9 mouse cellular contexts compared by ENCODE assay signal in genomic region chr9:70084107-70084506, GRCm38 (mm10). TPM values are rescaled to one million over a fixed set of nuclear protein-coding genes. Genes with fewer than 3 reads are reported as not detected.
DNase-seq lines count a peak whose midpoint lies in the region; ATAC-seq and TF ChIP-seq lines count a peak whose summit lies in the region.
"Had no signal": no experiment of that assay in that cellular context is flagged by ENCODE, and none has a peak within 500 bp of the region (broad histone marks: within the 10 kb centered on the region; RNA-seq: fewer than 3 reads in every experiment).

No protein-coding gene starts in this region.

- no peak for ATAC-seq in neural tube, embryonic 11.5 days (ENCODE audit: insufficient read depth, low FRiP score, low TSS enrichment)
- ATAC-seq in megakaryocyte progenitor cell, adult 5-6 weeks (replicated peaks; ENCODE audit: poor library complexity) = no peak

- TF ChIP-seq POLR2A in thymus, adult 2 months (IDR thresholded peaks at IDR 0.05; ENCODE audit: control insufficient read depth, extremely low read depth, insufficient read depth, low read length, poor library complexity) = no peak

- H3K27ac ChIP-seq in thymus, adult 2 months (ENCODE audit: control insufficient read depth, insufficient read depth, low read length) = no peak overlapping the region
- H3K27ac ChIP-seq in neural tube, embryonic 11.5 days (ENCODE audit: low read depth, low read length) = no peak overlapping the region

- 86% methylated on average over 11 of the region's 11 CpGs for WGBS in thymus, adult 2 months
- 68% methylated on average over 11 of the region's 11 CpGs for whole genome bisulfite sequencing in neural tube, embryonic 11.5 days

- peaks cover 21% of the 10 kb centered on the region for H3K4me1 ChIP-seq in thymus, adult 2 months (replicated peaks; ENCODE audit: control insufficient read depth, insufficient read depth, low read length)
- H3K4me1 ChIP-seq in neural tube, embryonic 11.5 days (ENCODE audit: control insufficient read depth, insufficient read depth, low read length) = no peaks in the 10 kb centered on the region

- H3K4me3 ChIP-seq in thymus, adult 2 months (ENCODE audit: control insufficient read depth, insufficient read depth, low read length) = no peak overlapping the region
- no peak overlapping the region for H3K4me3 ChIP-seq in neural tube, embryonic 11.5 days (ENCODE audit: low read depth, low read length)

- DNase-seq in gastrocnemius, adult 18-20 months (ENCODE audit: low spot score) = peak; percentile 6
- DNase-seq in gastrocnemius, postnatal 25 days = no peak
- peak; percentile 56 for DNase-seq in thymus, adult 2 months
- no peak for DNase-seq in thymus, adult 18-20 months
- peak; percentile 54 for DNase-seq in embryo, embryonic 10 days (ENCODE audit: low spot score)
- peak; percentile 38 to 46 for DNase-seq in layer of hippocampus, postnatal 14 days (ENCODE audit: low spot score in 2 of 2)
- peak; percentile 56 for DNase-seq in neural tube, embryonic 11.5 days (ENCODE audit: low spot score)

- no peak overlapping the region for H3K9ac ChIP-seq in neural tube, embryonic 11.5 days (ENCODE audit: low read length)

- no peaks in the 10 kb centered on the region for H3K36me3 ChIP-seq in thymus, adult 2 months (ENCODE audit: control insufficient read depth, insufficient read depth, low read length)
- no peaks in the 10 kb centered on the region for H3K36me3 ChIP-seq in neural tube, embryonic 11.5 days (ENCODE audit: control insufficient read depth, insufficient read depth, low read length)

- no peaks in the 10 kb centered on the region for H3K9me3 ChIP-seq in neural tube, embryonic 11.5 days (ENCODE audit: control insufficient read depth, low read length)

- no peak overlapping the region for H3K4me2 ChIP-seq in neural tube, embryonic 11.5 days (ENCODE audit: low read depth)

- H3K27me3 ChIP-seq in thymus, adult 2 months (ENCODE audit: control insufficient read depth, insufficient read depth, low read length) = no peaks in the 10 kb centered on the region
- H3K27me3 ChIP-seq in neural tube, embryonic 11.5 days (ENCODE audit: control insufficient read depth, insufficient read depth, low read length) = no peaks in the 10 kb centered on the region

- no peak for TF ChIP-seq CTCF in thymus, adult 2 months (IDR thresholded peaks at IDR 0.05; ENCODE audit: borderline replicate concordance, control insufficient read depth, extremely low read depth, insufficient read depth, low read length, poor library complexity)

RNA-seq across cellular contexts. Expression of gene Gcnt3, which starts 46.2 kb away (rescaled TPM):
- total RNA-seq in gastrocnemius, adult 18-20 months (2021) = not detected
- not detected for total RNA-seq in gastrocnemius, postnatal 25 days (2021)
- polyA plus RNA-seq in thymus, adult 2 months (2012; rRNA removed) = 0.04 TPM in 1 of 2 replicates, not detected in the other
- total RNA-seq in layer of hippocampus, postnatal 14 days (2021) = not detected
- polyA plus RNA-seq in neural tube, embryonic 11.5 days (2014; fragmentation: Nextera tagmentation; extraction: Ambion mirVana) = not detected in 2 replicates
- total RNA-seq in megakaryocyte progenitor cell, adult 5-6 weeks (2015) = not detected in 2 replicates
- total RNA-seq in megakaryocyte progenitor cell, adult 5-6 weeks (2017) = not detected in 2 replicates
- total RNA-seq: neutrophil, adult 5-6 weeks had no signal

RNA-seq across cellular contexts. Expression of gene Fam81a, which starts 58.3 kb away (rescaled TPM):
- total RNA-seq in gastrocnemius, adult 18-20 months (2021) = 1 to 10 TPM in 1 of 2 experiments, under 1 TPM in 1; 0.71 to 1.5 TPM
- total RNA-seq in gastrocnemius, postnatal 25 days (2021) = 1 to 10 TPM in 1 of 2 experiments, under 1 TPM in 1; 0.88 to 1.5 TPM
- polyA plus RNA-seq in thymus, adult 2 months (2012; rRNA removed) = 0.20 and 0.43 TPM in 2 replicates
- total RNA-seq in layer of hippocampus, postnatal 14 days (2021) = 100 to 1,000 TPM; 102 to 104 TPM
- polyA plus RNA-seq in neural tube, embryonic 11.5 days (2014; fragmentation: Nextera tagmentation; extraction: Ambion mirVana) = 2.3 and 2.4 TPM in 2 replicates
- total RNA-seq in megakaryocyte progenitor cell, adult 5-6 weeks (2015) = not detected in 2 replicates
- total RNA-seq in megakaryocyte progenitor cell, adult 5-6 weeks (2017) = not detected in 2 replicates
- total RNA-seq: neutrophil, adult 5-6 weeks had no signal

Comparison
In these comparisons a context has a peak if more than half of its experiments do, and no peak if none do; other contexts are left out.
1. DNase-seq: peak in gastrocnemius, adult 18-20 months (single experiment), thymus, adult 2 months (single experiment), embryo, embryonic 10 days (single experiment), layer of hippocampus, postnatal 14 days (2 of 2) and neural tube, embryonic 11.5 days (single experiment); none in gastrocnemius, postnatal 25 days (single experiment) and thymus, adult 18-20 months (0 of 2).
2. RNA of gene Fam81a, which starts 58.3 kb away (total RNA-seq): 102 to 104 TPM in layer of hippocampus, postnatal 14 days; 0.71 to 1.5 TPM in gastrocnemius, adult 18-20 months, 0.88 to 1.5 TPM in gastrocnemius, postnatal 25 days and not detected in megakaryocyte progenitor cell, adult 5-6 weeks; every median in the first group is over 10 times any median in the second.